Mouse (Mus musculus): ENCODE measurements around the gene Frem1. TPM values are rescaled to one million over a fixed set of nuclear protein-coding genes. Genes with fewer than 3 reads are reported as not detected.

The Frem1 gene
- total RNA-seq, 2 experiments from 2014 or later: 3.6 to 4.0 TPM

DNA sequence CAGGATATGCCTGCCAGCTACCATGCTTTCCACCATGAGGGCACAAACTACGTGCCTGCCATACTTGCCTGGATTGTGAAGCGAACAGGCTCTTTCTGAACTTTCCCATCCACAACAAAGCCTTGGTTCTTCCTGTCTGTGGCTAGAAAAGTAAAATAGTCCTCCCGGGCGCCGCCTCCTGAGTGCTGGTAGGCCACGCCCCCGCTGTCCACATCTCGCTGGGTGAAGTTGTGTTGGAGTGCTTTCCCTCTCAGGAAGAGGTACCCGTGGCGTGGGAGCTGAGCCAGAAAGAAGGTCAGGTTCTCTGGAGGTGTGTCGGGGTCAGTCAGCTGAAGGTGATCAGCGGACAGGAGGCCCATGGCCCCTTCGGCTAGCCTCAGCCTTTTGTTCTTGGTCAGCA, 111.9 kb downstream of the Frem1 start:
- intact Hi-C loops (cut with DNase I): loop anchor here (5.0 kb wide), 1 partner anchor 242 kb away; no protein-coding TSS in a partner anchor
- no peak for DNase-seq

DNA sequence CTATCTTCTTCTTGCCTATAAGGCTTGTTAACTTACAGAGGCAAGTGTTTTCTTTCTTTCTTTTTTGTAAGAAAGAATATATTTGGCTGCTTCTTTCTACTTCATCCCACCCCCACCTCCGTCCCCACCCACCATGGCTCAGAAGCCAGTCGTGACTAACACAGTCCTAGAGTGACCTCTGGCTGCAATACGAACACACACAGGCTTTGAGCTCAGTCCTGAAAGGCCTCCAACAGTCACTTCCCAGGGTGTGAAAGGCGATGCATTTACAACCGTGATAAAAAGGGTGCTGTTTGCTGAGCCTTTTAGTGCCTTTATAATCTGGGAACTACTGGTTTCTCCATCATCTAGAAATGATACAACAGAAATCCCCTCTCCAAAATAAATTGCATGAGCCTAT, 117.8 kb downstream of the Frem1 start:
- DNase-seq: peak; percentile 68
- intact Hi-C loops (cut with DNase I): loop anchor here (5.0 to 10.0 kb wide), 5 partner anchors 77 to 1760 kb away; partner anchors contain the start of gene Zdhhc21

DNA sequence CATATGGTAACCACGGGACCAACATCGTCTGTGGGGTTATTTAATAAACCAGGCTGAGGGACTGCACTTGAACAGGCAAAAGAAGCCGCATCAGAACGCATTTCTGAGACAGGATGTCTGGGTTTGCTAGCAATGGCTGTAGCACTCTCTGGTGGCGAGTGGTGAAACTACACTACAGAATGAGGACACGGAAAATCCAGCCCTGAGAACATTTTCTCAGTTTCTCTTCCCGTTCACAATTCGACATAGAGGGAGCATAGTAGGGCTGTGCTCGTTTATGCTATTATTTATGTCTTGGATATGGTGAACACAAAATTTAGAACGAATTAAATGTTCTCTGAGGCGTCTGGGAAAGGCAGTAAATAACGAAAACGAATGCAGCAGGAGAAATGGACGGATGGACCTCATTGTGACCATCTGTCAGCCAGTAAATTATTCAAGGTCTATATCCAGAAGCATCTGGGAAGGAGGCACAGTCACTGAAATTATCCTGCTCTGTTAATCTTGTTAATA, 118.4 kb downstream of the Frem1 start:
- peak; percentile 89 for DNase-seq
- intact Hi-C loops (cut with DNase I): loop anchor here (2.0 to 10.0 kb wide), 6 partner anchors 76 to 1759 kb away; partner anchors contain the start of gene Zdhhc21

DNA sequence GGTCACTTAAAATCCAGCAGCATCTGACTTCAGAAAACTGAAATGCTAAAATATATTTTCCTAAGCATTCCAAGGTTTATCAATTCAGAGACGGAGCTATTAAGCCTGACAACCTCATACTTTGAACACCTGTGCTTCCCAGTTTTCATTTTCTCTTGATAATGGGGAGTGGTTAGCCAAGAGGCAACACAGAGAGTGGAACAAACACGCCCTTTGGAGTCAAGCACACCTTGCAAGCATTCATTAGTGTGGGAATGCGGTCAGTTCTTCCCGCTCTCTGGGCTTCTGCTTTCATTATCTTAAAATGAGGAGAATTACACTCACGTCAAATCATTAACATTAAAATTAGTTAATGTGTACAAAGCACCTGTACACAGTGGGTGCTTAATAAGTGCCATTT, 122.1 kb downstream of the Frem1 start:
- intact Hi-C loops (cut with DNase I): loop anchor here (5.0 to 10.0 kb wide), 5 partner anchors 73 to 1755 kb away; partner anchors contain the start of gene Zdhhc21

DNA sequence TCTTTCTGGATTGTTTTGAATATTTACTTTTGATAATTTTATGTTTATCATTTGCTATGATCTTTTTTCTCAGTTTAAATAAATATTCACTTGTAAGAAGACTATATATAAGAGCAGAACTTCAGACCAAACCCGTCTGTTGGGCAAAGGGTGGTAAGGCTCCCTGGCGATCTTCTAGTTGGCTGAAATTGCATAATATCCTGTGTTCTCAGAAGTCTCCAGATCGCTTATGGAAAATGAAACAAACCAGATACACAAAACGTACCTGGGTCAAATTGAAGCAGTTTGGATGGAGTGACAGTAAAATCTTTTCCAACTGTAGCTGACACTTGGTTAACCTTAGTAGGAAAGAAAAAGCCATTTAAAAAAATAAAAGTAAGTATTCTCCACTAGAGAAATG, 130.2 kb downstream of the Frem1 start:
- intact Hi-C loops (cut with DNase I): no loop called here

More for the DNA sequence above, 122.1 kb downstream of the Frem1 start:
- DNase-seq: no peak

DNA sequence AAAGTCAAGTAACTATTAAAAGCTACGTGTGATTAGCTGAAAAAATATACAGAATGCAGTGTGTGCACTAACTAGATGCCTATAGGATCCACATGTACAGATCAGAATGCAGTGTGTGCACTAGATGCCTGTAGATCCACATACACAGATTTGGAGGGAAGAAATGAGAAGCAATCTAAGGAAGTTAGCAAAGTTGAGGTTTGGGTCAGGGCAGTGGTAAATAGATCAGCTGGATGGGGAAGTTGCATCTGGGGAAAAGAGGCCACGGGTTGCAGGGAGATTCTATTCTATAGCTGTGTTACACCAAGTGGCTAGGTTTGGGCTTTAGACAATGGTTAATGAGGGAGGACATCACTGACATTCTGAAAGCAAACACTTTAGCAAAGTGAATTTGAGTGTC, 133.5 kb downstream of the Frem1 start:
- intact Hi-C loops (cut with DNase I): no loop called here
- no peak for DNase-seq

More for the DNA sequence above, 130.2 kb downstream of the Frem1 start:
- DNase-seq: no peak

DNA sequence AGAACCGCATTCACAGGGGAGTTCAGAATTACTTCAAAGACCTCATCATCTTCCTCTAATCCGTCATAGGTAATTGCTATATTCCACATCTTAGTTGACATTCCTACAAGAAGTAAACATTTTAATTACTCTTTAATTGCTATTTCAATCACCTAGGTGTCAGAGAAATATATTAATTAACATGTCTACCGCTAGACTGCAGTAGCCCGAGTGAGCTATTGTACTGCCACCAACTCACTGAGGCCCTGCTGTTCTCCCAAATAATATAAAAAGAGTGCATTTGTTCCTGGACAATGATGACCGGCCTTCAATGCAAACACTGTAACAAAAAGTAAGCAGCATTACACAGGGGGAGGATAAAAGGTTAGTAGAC, 135.5 kb downstream of the Frem1 start:
- intact Hi-C loops (cut with DNase I): no loop called here
- DNase-seq: no peak

DNA sequence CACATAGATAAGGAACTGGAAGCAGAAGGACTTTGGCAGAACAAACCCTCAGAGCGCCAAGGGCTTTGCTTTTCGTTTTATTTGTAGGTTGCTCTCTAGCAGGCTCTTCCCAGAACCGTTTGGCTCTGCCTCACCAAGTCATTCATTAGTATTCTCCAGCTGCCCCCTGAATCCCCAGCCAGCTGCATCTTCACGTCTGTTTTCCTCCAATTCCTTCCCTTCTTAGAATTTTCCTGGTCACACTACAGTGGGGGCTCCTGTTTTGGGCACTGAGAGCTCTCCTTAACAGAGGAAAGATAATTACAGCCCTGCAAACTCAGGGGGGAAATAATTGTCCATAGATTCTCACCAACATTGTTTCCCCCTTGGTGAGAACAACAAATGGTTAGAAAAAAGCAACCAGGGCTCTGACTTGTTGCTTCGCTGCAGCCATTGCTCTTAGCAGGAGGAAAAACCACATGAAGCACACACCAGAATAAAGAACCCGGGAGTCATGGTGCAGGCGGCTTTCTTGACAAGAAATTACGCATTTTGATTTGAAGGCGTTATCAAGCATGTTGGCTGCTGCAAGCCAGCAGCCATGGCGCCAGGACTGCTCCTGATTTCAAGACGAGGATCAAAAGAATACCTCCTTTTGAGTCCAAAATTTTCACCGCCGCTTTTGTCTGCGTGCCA, 136.0 kb downstream of the Frem1 start:
- intact Hi-C loops (cut with DNase I): no loop called here
- peak; percentile 73 for DNase-seq

DNA sequence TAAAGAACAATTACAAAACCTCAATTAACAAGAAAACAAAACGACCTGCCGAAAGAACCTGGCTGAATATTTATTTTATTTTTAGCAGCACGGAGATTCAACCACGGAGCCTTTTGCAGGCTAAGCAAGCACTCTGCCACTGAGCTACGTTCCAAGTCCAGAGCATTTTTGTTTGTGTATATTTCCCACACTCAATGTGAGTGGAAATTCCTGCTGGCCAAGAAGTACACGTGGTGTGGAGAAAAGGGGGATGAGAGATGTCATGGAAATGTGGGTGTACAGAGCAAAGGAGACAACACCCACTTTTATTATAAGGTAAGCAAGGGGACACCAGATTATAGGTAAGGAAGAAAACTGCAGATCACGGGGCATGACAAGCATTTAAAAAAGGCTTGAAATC, 136.6 kb downstream of the Frem1 start:
- intact Hi-C loops (cut with DNase I): no loop called here
- no peak for DNase-seq

DNA sequence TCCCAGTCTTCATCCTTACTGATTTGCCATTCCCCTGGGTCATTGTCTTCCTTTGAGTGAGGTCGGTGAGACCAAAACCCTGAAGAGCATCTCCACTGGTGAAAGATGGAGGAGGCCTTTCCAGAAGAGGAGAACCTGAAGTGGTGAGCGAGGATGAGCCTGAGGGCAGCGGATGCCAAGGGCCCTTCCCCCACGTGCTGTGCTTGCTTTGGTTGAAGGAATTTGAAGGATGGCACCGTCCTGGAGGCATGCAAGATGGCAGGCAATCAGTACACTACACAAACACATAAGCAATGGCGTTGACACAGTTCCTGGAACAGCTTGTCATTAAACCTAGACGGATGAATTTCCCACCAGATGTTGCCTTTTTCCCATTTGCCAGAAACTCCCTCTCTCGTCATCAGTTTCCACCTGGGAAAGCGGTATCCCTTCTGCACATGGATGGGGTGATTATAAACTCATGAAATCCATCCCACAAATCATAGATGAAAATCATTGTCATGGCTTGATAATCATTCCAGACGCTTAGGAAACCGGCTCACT, 137.5 kb downstream of the Frem1 start:
- peak; percentile 24 for DNase-seq
- intact Hi-C loops (cut with DNase I): no loop called here

DNA sequence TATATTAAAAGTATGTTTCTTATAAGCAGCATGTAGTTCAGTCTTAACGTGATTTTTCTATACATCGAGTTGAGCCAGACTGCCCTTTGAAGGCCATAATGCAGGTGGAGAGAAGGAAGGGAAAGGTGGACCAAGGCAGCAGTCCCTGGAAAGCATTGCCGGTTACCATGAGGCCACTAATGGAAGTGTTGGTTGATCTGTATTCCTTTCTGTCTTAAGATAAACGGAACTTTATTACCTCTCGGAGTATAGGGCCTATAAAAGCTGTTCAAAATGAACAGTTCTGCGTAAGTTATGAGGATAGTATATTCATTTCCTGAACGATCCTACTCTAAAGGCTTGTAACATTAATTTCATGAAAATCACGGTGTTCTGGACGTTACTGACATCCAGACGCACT, 156.9 kb downstream of the Frem1 start:
- DNase-seq: no peak
- intact Hi-C loops (cut with DNase I): no loop called here

DNA sequence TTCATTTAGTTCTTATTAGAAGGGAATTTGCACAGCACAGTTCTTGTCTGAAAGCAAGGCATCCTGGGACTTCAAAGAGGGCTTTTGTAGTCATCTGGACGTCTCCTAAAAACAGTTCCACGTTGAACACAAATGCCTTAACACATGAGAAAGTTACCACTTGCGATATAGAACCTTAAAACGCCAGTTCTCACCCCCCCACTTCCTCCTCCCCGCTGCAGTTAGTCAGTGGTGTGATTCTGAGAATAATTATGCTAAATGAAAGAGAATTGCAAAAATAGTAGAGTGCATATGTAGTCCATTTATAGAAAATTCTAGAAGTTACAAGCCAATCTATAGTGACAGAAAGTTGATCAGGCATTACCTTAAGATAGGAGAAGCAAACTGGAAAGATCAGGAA, 159.9 kb downstream of the Frem1 start:
- intact Hi-C loops (cut with DNase I): no loop called here
- DNase-seq: no peak

DNA sequence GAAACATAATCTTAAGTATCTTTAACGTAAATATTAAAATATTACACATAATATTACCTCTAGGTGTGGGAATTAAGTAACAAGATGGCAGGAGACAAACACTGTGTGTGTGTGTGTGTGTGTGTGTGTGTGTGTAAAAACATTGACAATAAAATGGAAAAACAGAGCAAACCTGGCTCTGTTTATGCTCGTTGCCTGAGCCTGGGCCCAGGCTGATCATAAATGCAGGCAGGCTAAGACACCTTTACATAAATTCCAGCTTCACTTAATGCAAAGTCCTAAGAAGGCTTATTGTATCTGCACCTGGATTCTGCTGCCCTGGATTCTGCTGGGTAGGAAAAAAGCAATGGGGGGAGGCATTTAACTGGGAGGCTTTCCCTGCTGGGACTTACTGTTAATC, 160.6 kb downstream of the Frem1 start:
- intact Hi-C loops (cut with DNase I): no loop called here
- no peak for DNase-seq

DNA sequence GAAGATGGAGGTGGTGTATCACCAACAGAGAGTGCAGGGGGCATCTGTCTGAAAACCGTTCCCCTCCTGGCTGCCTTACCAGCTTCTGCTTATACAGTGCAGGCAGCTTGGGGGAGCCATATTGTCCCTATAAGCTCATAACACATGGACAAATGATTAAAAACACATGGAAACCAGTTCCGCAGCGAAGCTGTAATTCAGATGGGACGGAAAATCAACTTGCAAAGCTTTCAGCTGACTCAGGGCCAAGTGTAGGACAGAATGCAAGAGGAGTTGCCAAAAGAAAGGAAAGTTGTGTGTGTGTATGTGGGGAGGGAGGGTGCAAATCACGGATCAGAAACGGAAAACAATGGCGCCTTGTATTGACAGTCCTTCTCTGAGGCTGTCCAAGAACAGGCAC, 161.1 kb downstream of the Frem1 start:
- intact Hi-C loops (cut with DNase I): no loop called here
- DNase-seq: peak; percentile 20

DNA sequence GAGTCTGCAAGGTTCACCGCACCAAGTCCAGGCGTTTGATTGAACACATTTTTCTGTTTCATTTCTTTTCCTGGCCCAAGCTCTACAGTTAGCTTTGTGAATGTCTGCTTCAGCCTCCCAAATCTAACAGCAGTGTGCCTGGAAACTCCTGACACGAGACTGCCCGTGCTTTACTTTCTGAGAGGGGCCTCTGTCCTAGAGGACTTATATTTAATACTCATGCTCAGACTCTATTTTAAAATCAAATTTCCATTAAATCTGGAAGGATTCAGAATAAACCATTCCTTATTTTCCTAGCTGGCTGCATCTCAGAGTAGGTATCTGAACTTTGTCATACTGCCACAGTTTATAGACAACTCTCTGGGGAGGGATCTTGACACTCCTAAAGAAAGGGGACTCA, 161.6 kb downstream of the Frem1 start:
- no peak for DNase-seq
- intact Hi-C loops (cut with DNase I): no loop called here

DNA sequence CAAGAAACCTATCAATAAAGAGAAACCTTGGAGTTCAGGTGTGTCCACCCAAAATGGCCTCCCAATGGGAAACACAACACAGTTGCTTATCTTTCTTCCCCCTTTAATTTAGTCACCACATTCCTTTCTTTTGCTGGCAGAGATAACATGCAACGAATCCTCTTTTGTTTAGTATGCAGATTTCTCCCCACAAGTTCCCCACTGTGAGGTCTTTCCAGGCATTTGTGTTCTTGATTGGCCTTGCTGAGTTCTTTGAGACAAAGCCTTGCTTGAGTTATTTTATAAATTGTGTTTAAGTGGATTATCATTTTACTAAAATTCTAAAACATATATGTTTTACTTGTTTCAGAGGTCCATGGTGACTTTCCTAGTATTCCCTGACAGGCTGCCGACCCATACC, 166.0 kb downstream of the Frem1 start:
- intact Hi-C loops (cut with DNase I): no loop called here
- DNase-seq: no peak

DNA sequence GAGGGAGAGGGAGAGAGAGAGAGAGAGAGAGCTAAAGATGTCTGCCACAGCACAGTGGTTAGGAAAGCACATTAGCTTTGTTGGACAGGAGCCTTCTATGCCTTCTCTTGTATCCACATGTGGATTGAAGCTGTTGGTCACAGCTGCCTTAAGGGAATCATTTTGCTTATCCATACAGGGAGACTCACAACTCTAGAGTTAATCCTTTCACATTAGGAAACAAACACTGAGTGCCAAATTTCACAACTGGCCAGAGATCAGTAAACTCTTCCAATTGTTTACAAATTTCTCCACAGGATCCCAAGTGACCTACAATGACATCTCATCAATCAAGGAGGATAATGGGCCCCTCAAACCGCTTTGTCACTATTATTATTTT, 166.6 kb downstream of the Frem1 start:
- DNase-seq: no peak
- intact Hi-C loops (cut with DNase I): no loop called here

DNA sequence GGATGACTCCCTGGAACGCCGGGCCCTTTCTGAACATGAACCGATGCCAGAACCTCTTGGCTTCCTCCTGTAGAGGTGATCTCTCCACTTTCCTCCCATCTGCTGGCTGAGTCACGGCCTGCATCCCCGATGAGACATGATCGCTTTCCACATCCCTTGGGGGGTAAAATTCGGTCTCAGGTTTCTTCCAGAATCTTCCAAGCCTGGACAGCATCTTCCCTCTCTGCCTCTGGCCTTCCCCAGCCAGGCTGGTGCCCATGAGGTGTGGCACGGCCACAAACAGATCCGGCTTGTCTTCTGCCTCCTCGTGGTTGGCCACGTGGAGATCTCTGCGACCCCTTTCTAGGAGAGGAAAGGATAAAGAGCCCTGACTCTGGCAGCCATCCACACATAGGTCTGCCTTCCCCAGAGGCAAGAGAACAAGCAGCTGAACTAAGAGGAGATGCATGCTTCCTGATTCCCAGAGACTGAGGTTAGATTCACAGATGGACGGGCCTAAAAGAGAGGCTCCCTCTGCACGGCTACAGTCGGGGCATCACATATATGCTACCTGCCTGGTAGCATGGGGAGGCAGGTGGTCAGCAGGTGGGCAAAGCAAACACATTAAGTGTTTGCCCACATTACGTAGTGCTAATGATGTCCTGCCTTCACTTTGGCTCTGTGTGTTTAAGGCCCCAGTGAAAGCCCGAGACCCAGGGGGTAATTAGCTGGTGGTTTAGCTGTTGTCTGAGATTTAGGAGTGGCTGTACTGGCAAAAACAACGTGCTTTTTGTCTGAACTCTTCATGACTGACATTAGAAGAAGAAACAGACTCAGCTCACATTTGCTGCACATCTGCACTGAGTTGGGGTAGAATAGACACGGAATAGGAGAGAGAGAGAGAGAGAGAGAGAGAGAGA, 167.3 kb downstream of the Frem1 start, which contains the start of gene Cer1:
Gene Cer1 (minus strand): TSS at position 513 of the 899 bp plus-strand sequence.
- DNase-seq: peak; percentile 43
- intact Hi-C loops (cut with DNase I): no loop called here

DNA sequence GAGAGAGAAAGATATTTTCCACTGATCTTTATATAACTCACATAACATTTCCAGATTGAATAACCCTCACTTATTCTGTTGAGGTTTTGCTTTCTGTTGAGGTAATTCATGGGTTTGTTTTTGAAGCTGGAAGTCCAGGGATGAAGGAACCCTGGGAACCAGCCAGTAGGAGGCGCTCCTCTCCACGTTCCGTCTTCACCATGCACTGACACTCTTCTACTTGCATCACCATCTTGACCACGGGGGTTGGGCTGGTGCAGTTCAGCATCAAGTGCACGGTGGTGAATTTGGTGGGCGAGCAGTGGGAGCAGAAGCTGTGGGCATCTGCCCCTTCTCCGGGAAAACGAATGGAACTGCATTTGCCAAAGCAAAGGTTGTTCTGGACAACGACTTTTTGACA, 169.6 kb downstream of the Frem1 start:
- peak; percentile 9 for DNase-seq

DNA sequence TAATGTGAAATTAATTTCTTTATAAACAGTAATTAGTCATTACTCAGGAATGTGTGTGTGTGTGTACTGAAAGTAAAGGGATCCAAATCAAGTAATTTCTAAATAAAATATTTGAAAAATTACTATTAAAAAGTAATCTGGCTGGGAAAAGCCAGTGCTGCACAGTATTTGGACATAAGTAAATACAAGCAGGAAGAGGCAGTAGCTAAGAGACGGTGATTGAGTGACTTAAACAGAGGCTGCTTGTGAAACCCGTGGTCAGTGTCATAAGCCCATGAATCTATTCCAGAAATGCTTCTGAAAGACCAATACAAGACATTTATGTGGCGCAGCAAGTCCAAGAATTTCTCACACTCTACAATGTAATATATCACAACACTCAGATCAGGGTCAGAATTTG, 170.8 kb downstream of the Frem1 start:
- DNase-seq: no peak
- intact Hi-C loops (cut with DNase I): no loop called here

More for the DNA sequence above, 169.6 kb downstream of the Frem1 start:
- intact Hi-C loops (cut with DNase I): no loop called here

DNA sequence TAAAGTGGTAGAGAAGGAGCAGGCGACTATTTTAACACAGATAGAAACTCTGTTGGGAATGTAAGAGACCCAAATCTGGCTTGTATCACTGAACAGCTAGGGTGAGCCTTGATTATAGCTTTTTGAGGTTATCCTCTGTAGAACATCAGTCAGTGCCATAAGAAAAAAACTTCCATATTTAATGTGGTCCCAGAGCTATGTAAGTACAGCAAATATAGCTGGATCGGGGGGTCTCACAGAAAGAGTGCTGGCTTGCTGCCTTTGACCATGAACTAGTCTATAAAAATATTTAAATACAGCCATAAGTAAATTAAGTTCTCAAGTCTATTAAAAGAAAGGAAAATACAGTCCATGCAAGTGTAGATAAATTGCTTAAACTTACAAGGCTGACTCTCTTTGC, 171.9 kb downstream of the Frem1 start:
- no peak for DNase-seq
- intact Hi-C loops (cut with DNase I): no loop called here
